Mouse (Mus musculus) lung, postnatal 0 days (tissue): ENCODE measurements around the gene Tnni3.

Experiments used
- CTCF ChIP-seq: IDR thresholded peaks from 2 replicates; pipeline ENCODE4 v1.5.1; 2016; ENCODE audit warnings: antibody characterized with exemption, mild to moderate bottlenecking
- EP300 ChIP-seq: IDR thresholded peaks from 2 replicates; pipeline ENCODE4 v1.6.1; 2016; ENCODE audit warnings: antibody characterized with exemption, mild to moderate bottlenecking, control low read depth

- TF ChIP-seq CTCF (no peak), EP300 (no peak)
Observed at GRCm38 (mm10) chr7:4482281-4482680, 41.7 kb downstream of the Tnni3 start.
